Mouse (Mus musculus) T-helper 1 cell (primary cell): ENCODE data around the gene Vcan.

ENCODE experiments used
- in situ Hi-C: fragments of 300-600 bp; cut with MboI, MseI; formaldehyde crosslinking; loops from one replicate; pipeline ENCODE4 v1.15.1; 2025; ENCODE audit warnings: high pct_unique_total_duplicates

Vcan gene

DNA sequence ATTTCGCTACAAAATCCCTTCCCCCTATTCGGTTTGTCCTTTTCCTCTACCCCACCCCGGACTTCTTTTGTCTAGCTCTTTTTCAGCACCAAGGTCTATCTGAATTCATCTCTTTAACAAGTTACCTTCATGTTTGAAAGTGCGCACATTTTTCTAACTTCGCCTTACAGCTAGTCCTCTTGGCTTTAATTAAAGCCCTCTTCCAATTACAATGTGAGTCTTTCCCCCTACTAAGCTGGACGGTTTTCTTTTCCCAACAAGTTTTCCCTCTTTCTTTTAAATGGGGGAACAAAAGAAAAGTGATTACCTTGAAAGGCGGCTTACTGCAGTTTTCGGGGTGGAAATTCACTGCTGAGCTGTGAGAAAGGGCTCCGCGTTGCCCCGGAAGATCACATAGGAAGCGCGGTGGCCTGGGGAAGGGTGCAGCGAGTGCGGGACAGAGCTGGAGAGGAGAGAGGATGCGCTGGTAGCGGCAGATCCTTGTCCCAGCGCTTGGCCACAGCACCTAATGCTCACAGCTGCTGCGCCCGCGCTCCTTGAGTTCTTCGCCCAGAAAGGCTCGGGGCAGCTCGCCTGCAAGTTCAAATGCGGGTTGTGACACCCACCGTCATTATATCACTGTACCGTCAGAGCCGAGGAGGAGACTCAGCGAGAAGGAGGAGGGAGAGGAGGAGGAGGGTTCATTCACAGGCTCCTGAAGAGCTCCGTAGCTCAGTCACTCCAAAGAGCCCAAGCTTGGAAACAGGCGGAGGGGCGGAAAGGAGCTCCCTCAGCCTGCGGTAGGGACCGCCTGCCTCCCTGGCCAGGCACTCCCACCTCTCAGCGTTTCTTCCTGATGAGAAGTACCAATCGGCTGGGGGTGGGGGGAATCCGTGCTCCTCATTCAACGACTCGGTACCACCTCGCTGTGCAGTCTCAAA, at the start of gene Vcan:
Gene Vcan (minus strand): TSS at position 744 of the 920 bp plus-strand sequence.
- in situ Hi-C loops: no loop called here

DNA sequence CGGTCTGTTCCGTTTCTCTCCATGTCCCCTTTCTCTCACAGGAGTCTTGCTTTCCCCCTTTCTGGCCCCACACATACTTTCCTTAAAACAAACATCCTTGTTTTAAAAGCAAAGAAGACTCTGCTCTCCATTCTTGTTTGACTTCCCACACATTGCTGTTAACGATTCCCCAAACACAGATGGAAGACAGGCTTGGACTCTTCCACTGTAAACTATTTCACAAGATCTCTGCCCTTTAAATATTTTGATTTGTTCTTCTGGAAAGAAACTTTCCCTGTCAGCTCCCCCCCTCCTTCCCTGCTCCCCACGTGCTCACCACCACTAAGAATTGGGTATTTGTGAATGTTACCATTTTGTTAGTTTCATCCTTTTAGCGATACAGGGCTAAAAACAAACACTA, 49.2 kb upstream of the Vcan start:
- in situ Hi-C loops: no loop called here

DNA sequence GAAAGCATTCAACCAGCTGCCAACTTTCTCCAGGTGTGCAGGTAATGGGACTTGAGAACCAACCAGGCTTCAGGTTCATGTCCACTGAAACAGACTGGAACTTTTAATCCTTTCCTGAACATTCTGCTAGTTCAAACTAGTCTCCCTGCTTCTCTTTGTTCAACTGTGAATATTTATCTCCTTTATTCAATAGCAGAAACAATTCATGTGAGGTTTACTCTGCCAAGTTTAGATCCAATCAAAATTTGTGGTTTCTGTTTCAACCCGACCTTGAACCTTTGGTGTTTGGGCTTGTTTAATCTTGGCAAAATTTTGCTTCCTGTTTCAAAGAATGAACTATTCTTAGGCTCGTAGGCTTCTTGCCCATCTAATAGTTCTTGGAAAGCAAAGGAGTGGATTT, 40.6 kb upstream of the Vcan start:
- in situ Hi-C loops: no loop called here

DNA sequence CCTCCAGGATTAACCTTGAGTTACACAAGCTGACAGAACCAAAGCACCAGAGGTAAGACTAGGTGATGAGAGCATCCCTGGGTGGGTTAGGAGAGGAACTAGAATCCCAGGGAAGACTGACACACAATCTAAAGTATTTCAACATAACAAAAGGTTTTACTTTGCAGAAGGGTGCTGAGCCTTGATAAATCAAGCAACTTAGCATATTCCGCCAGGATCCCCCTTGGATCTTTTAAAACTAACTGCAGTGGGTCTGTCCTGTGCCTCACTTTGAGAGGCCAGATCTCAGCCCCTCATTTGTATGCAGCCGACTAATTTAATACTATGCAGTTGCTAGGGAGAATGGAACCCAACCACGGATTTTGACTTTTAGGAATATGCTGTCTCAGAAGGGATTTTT, 38.0 kb upstream of the Vcan start:
- in situ Hi-C loops: no loop called here

DNA sequence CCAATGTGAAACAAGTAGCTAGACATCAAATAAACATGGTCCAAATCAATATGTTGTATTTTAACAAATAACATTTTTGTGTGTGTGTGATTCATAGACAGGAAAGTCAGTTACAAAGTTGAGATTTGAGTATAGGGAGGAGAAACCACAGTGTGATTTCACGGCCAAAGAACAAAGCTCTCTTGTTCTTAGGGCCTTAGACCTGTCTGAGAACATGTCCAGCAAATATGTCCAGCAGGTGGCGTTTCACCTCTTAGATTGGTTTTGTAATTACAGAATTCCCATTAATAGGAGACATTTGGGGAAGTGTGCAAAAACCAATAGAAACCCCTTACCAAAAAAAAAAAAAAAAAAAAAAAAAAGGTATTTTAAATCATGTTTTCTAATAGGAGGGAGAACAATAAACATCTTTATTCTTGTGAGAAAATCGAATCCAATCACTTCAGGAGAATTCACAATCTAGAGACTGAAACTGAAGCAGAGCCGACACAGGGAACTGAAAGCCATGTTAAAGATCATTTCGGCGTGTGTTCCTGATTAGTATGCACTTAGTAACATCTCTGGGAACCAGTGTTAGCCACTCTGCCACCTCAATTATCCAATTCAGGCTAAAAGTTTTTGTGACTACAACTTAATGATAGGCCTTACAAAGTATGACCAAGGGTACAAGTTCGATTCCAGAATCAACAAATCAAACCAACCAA, 37.1 kb upstream of the Vcan start:
- in situ Hi-C loops: no loop called here

DNA sequence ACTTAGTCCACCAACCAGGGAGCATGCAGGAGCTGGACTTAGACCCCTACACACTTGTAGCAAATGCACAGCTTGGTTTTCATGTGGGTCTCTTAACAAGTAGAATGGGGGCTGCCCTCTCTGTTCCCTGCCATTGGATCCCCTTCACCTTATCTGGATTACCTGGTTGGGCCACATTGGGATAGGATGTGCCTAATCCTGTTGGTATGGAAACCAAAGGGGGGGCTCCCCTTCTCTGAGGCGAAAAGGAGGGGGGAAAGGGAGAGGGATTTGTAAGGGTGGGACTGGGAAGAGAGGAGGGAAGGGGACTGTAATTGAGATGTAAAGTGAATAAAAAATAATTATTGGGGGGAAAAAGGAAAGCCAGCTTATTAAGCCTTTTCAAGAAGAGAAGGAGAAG, 35.5 kb upstream of the Vcan start:
- in situ Hi-C loops: no loop called here

DNA sequence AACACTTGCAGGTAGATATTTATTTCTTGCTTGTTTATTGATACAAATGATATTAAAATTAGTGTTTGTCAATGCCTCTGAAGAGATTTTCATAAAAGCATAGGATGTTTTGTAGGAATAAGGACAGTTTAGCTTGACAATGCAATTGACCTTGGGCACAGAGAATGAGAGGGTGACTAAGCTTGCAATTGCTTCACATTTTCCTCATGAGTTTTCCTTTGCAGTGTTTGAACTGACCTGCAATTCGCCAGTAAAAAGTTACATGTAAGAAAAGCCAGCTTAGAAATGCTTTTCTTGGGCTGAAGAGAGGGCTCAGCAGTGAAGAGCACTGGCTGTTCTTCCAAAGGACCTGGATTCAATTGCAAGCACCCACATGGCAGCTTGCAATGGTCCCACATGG, 34.8 kb upstream of the Vcan start:
- in situ Hi-C loops: no loop called here

DNA sequence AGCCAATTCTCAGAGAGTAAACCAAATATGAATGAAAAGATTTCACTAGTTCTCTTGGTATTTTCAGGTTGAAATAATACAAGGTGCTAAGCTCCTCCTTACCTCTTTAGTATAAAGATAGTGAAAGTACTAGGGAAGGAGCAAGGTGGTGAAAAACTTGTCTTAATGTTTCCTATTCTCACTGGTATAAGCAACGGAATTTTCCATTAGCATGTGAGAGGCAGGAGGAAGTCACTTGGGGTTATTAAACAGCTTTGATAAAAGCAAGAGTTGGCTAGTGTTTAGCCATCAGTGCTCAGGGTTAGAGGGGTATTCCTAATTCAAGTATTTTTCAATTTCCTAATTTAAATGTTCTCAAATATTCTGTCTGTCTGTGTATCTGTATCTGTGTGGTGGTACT, 24.2 kb upstream of the Vcan start:
- in situ Hi-C loops: no loop called here

DNA sequence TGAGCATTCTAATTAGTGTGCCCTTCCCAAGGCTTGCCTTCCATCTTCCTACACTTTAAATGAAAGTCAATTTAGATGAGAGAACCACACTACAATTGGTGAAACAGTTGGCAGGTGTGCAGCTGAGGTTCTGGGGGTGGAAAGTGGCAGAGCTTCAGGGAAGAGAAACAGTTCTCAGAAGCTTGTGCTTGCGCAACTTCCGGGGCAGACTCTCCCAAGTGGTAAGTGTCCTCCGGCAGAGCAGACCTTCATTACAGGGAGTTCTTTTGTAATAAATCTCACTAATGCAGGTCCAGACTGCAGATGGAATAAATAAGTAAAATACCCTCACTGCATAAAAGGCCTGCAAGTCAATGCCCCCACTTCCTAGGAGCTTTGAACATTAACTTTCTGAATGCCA, 23.7 kb upstream of the Vcan start:
- in situ Hi-C loops: no loop called here

DNA sequence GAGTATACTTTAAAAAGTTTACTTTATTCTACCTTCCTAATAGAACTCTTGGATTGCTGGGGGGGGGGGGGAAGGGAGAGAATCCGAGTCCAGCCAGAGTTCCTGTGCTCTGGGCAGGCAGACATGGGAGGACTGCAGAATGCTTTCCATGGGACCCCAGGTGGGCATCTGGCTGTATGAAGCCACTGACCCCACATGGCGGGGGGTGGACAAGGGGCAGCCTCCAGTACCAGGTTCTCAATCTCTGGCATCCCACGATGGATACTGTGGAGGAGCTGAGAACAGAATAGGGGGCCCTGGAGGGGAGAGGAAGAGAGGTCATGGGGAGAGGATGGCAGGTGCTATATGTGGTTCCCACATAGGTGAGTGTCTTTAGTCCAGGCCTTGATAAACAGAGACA, 20.0 kb upstream of the Vcan start:
- in situ Hi-C loops: no loop called here

DNA sequence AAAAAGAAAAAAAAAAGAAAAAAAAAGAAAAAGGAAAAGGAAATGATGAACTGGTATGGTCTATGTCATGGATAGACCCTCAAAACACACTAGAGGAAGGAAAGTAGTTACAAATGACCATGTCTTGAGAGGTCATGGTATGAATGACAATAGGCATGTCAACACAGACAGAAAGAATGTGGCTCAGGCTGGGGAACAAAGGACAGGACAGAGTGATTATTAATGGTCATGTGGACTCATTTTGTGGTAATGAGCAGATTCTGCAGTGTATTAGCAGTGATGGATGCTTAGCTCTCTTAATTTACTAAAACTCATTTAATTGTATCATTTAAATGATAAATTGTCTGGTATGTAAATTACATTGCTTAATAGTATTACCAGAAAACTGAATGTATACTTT, 14.0 kb upstream of the Vcan start:
- in situ Hi-C loops: loop anchor here (10.0 kb wide), 1 partner anchor 1848 kb away; no protein-coding TSS in a partner anchor

DNA sequence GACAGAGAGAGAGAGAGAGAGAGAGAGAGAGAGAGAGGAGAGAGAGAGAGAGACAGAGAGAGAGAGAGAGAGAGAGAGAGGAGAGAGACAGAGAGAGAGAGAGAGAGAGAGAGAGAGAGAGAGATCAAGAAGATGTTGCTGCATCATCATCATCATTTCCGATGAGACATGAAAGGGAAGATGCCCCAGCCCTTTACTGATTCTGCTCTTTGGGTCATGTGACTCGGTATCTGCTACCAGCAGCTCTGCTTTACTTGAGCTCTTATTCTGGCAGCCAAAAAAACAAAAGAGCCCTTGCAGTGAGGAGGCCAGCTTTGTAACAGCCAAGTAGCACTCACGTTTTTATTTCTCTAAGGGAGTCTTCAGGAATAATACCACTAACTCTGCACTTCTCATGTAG, 8.3 kb upstream of the Vcan start:
- in situ Hi-C loops: loop anchor here (10.0 kb wide), 1 partner anchor 1854 kb away; no protein-coding TSS in a partner anchor

DNA sequence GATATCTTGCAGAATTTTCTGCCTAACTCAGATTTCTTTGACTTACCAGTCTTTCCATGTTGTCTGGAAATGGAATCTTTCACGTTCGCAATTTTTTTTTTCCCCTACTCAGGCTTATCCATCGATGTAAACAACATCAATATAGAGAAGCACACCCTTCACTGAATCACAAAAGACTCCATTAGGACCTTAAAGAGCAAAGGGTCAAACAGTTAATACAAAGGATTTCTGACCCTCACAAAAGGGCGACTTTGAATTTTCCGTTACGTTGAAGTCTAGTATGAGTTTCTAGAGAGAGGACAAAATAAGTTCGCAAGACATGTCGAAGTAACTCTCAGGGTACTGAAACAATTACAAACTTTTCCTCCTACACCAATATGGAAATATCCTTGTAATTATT, 892 bp upstream of the Vcan start:
- in situ Hi-C loops: no loop called here

DNA sequence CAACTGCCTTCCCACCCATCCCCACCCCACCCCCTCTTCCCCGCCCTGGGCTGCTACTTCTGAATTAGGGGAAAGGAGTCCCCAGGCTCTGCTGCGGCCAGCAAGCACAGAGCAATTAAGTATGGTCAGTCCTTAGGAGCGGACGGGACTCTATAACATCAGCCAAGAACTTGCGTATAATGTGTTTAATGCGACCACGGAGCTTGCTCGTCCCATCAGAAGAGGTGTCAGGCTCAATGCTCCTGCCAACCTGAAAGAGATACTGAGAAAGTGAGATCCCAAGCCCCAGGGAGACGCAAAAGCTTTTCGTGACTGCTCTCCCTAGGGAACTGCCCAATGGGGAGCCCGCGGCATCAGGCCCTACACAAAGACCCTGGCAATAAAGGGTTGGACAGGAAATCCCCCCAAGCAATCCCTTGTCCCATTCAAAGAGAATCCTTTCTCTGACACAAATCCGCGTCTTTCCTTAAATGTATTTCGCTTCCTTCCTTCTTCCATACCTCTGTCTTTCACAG, 434 bp upstream of the Vcan start:
- in situ Hi-C loops: no loop called here

DNA sequence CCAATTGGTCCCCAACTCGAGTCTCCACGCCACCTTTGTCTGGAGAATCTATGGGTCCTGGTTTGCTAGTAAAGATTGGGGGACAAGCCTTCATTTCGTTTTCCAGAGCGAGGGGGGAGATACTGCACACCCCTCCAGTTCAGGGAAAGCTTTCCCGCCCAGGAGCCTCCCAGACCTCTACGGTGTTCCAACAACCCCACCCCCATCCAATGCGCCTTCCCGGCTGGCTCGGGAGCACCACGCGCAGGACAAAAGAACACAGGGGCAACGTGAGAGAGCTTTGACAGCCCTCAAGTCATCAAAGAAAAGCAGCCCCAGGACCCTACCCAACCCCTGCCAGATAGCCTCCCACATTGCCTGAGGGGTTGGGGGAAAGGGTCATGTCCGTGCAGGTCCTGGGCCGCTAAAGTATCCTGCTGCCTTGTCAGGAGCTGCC, 1.2 kb downstream of the Vcan start:
- in situ Hi-C loops: no loop called here

DNA sequence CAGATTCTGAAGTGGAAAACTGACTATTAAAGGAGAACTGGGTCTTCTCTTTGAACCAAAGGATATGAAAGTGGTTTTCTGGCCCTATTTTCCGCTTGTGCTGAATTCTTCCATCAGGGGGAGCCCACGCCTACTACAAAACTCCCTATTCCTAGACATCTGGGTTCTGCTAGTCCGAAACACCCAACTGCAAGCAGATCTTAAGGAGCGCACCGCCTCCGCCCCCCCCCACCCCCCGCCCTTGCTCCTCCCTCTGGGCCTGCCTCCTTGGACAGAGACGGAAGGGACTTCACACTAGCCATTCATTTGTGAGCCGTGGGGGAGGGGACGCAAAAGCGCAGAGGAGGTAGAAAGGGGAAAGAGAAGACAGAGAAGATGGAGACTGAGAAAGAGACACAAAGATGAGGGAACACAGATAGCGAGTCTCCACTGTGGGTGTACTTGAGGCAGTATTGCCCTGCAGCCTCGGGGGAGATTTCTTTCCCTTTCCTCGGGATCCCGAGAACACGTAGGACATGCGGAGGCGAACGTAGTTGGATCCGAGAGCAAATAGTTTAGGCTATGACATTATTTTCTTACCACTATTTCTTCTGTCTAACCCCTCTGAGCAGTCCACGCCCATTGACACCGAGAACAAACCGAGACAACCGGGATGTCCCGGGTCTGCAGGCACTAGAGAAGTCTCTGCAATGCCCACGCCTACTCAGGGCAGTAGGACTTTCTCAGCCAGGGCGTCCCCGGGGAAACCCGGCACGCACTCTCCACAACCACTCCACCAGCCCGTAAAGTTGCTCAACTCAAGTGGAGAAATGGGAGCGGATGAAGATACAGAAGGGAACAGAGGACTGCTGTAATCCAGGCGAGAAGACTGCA, 1.8 kb downstream of the Vcan start:
- in situ Hi-C loops: no loop called here

DNA sequence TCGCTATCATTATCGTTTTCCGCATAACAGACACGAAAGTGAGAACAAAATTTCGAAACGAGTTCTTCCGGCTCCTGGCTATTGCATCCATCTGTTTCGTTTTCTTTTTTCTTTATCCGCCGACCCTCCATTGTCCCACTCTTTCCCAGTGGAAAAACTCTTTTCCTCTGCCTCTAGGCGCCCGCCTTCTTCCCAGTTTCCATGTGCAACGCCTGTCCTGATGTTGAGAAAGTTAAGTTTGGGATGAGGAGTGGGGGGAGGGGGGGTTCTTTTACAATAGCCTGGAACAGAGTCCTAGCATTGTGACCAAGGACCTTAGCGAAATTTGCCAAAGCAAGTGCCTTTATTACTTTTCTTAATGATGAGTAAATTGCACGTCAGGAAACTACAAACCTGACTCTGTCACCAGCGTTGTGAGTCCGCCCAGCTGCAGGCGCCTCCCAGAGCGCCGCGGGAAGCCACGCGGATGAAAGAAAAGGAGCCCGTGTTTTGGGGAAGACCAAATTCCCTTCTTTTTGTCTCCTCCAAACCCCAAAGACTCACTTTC, 2.5 kb downstream of the Vcan start:
- in situ Hi-C loops: no loop called here

DNA sequence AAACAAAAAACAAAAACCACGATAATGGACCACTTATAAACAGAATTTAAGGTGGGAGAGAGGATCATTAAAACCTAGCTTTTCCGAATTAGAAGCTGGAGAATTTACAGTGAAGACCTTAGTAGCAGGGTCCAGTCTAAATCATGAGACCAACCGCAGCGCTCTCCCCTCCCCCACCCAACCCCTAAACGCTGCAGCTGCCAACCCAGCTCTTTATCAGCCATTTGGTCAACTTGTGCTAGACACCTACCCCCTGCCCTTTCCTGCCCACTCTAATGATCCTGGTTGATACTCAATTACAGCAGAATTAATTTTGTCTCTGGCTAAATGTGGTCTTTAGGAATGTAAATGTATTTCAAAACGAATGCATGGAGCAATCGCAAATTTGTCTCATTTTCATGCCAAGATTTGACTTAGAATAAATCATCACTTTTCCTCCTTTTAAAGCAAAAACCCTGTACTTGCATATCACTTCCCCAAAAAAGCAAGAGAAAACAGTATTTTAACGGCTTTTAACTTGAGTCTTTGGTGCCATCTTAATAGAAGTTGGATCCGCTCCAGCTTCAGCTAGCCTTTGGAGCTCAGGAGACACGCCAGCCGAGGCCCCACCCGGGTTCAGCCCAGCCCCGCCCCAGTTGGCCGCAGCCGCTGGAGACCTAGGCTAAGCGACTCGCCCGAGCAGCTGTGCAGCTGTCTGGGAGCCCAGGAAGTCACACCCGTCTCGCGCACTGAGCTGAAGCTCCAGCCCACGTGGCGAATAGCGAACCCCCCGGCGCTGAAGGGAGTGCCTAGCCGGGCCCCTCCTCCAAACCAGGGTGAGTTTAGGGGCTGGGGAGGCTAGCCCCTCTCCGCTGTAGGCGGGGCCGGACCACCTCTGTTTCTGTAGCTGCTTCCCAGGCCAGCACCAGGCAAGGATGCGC, 3.3 kb downstream of the Vcan start:
- in situ Hi-C loops: no loop called here

DNA sequence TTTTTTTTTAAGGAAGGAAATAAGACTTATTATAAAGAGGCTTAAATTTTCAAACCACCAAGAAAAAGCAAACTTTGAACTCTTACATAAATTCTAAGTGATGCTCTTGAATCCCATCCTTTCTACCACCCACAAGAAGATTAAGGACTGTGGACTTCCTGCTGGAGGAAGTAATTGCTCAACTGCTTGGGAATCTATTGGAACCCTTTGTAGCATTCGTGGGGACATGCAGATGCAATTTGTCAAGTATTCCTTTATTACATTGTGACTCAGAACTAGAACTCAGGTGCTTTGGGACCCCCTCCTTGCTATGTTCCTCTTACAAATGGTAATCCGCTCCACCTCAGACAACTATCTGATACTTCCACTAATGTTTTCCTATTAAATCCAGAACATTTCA, 4.0 kb downstream of the Vcan start:
- in situ Hi-C loops: no loop called here

DNA sequence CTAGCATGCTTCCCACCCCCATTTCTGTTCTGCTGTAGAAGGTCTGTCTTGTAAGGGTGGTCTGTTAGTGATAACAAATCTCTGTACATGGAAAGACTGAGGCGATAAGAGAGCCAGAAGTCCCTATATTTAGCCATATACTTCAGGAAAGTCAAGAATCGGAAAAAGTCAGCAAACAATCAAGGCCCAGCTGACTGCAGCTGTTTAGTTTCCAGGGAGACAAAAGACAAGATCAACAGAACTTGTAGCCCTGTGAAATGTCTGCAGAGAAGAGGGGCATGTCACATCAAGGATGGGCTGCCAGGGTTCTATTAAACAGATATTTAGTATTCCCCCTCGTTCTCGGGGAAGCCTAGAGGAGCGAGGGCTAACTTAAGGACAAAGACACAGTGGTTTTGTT, 7.2 kb downstream of the Vcan start:
- in situ Hi-C loops: no loop called here
